In the genomic region with DNA sequence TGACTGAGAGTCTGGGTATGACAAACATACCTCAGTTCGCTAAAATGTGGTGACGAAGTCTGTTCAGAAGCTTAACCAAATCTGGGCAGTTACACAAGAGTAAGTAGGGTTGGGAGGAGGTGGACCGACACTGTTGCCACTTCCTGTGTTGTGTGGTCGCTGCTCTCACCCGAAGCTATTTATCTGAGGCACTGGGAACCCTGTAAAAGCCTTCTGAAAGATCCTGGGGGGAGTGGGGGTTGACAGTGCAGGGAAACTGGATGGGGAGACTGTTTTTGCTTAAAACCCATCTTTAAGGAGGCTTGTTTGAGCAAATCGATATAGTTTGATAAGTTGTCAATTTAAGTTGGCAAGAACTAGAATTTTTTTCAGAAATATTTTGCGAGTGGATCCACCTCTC, we compare ENCODE assay signal across 8 mouse cellular contexts. TPM values are rescaled to one million over a fixed set of nuclear protein-coding genes. Genes with fewer than 3 reads are reported as not detected.
A peak's percentile ranks its signal among the peaks of the same experiment; 100 is the strongest.
DNase-seq lines count a peak whose midpoint lies in the region; ATAC-seq and TF ChIP-seq lines count a peak whose summit lies in the region.

No protein-coding gene starts in this region.

- H3K4me1 ChIP-seq in cerebellum, adult 2 months (ENCODE audit: control insufficient read depth, insufficient read depth, low read length), result no peaks in the 10 kb centered on the region
- peaks cover 23% of the 10 kb centered on the region for H3K4me1 ChIP-seq in embryonic facial prominence, embryonic 10.5 days
- H3K4me1 ChIP-seq in heart, postnatal 0 days (ENCODE audit: control insufficient read depth, insufficient read depth), result peaks cover 28% of the 10 kb centered on the region
- H3K4me1 ChIP-seq in small intestine, adult 2 months (ENCODE audit: control insufficient read depth, insufficient read depth, insufficient read length, low read length), result 0 out of 2 replicates have a peak, but pooled peaks cover 2% of the 10 kb centered on the region

- peak in 1 of 2 experiments; percentile 20 for DNase-seq in cerebellum, adult 2 months
- DNase-seq in cerebellum, postnatal 4 days (ENCODE audit: low spot score in 2 of 2), result no peak
- peak; percentile 73 for DNase-seq in NIH3T3 (ENCODE audit: low read depth)
- peak; percentile 14 for DNase-seq in embryonic facial prominence, embryonic 10.5 days (ENCODE audit: low spot score)
- peak; percentile 63 for DNase-seq in heart, postnatal 0 days (ENCODE audit: low spot score)
- peak; percentile 27 to 44 for DNase-seq in kidney, postnatal 36 days
- peak; percentile 74 for DNase-seq in lung, postnatal 25 days (ENCODE audit: low spot score)

- 4% methylated on average over 7 of the region's 7 CpGs for WGBS in cerebellum, adult 2 months
- 29% methylated on average over 7 of the region's 7 CpGs for WGBS in embryonic facial prominence, embryonic 10.5 days
- 4% methylated on average over 7 of the region's 7 CpGs for WGBS in heart, postnatal 0 days
- WGBS in small intestine, adult 2 months, result 0% methylated on average over 7 of the region's 7 CpGs

- H3K36me3 ChIP-seq in embryonic facial prominence, embryonic 10.5 days (replicated peaks), result peaks cover 52% of the 10 kb centered on the region
- peaks cover 9% of the 10 kb centered on the region; the same call in 1 of the 2 replicates for H3K36me3 ChIP-seq in heart, postnatal 0 days (replicated peaks; ENCODE audit: control insufficient read depth, insufficient read depth, low read length)
- H3K36me3 ChIP-seq in small intestine, adult 2 months (ENCODE audit: control insufficient read depth, insufficient read depth, low read length), result peaks cover 14% of the 10 kb centered on the region

- no peaks in the 10 kb centered on the region for H3K9me3 ChIP-seq in embryonic facial prominence, embryonic 10.5 days
- H3K9me3 ChIP-seq in heart, postnatal 0 days (replicated peaks; ENCODE audit: control insufficient read depth, low read length), result no peaks in the 10 kb centered on the region

- H3K27ac ChIP-seq in cerebellum, adult 2 months (ENCODE audit: insufficient read depth, low read length), result no peak overlapping the region
- 0 out of 2 replicates have a peak overlapping the region, but pooled peaks have one; percentile 100 for H3K27ac ChIP-seq in embryonic facial prominence, embryonic 10.5 days (replicated peaks)
- H3K27ac ChIP-seq in heart, postnatal 0 days (ENCODE audit: low read depth), result peak overlapping the region; percentile 100
- H3K27ac ChIP-seq in small intestine, adult 2 months (ENCODE audit: insufficient read depth, low read depth, low read length), result peak overlapping the region; percentile 100

- no peak for TF ChIP-seq POLR2A in cerebellum, adult 2 months (IDR thresholded peaks at IDR 0.05; ENCODE audit: borderline replicate concordance, insufficient read depth, low read length)
- no peak for TF ChIP-seq POLR2A in small intestine, adult 2 months (IDR thresholded peaks at IDR 0.05; ENCODE audit: low read depth, low read length)

- H3K27me3 ChIP-seq in cerebellum, adult 2 months (ENCODE audit: control insufficient read depth, insufficient read depth, low read length), result no peaks in the 10 kb centered on the region
- no peaks in the 10 kb centered on the region for H3K27me3 ChIP-seq in embryonic facial prominence, embryonic 10.5 days (replicated peaks; ENCODE audit: low read depth, poor library complexity, severe bottlenecking)
- H3K27me3 ChIP-seq in heart, postnatal 0 days (ENCODE audit: control insufficient read depth, insufficient read depth, low read length), result no peaks in the 10 kb centered on the region
- H3K27me3 ChIP-seq in small intestine, adult 2 months (ENCODE audit: control insufficient read depth, insufficient read depth, low read length), result no peaks in the 10 kb centered on the region

- no peak for ATAC-seq in heart, postnatal 0 days (ENCODE audit: insufficient read depth, low read depth)

- peak overlapping the region; percentile 95 for H3K4me2 ChIP-seq in heart, postnatal 0 days (ENCODE audit: low read depth, low read length)

- H3K9ac ChIP-seq in heart, postnatal 0 days (replicated peaks; ENCODE audit: low read depth, low read length), result peak overlapping the region; percentile 96

- H3K4me3 ChIP-seq in cerebellum, adult 2 months (replicated peaks; ENCODE audit: insufficient read depth, low read depth, low read length), result peak overlapping the region; percentile 86
- H3K4me3 ChIP-seq in embryonic facial prominence, embryonic 10.5 days, result peak overlapping the region; percentile 81
- peak overlapping the region; percentile 68 for H3K4me3 ChIP-seq in heart, postnatal 0 days (ENCODE audit: low read depth, low read length)
- H3K4me3 ChIP-seq in small intestine, adult 2 months (ENCODE audit: low read depth, low read length), result peak overlapping the region; percentile 100

- TF ChIP-seq CTCF in cerebellum, adult 2 months (IDR thresholded peaks at IDR 0.05; ENCODE audit: borderline replicate concordance, insufficient read depth, low read depth, low read length), result no peak
- TF ChIP-seq CTCF in heart, postnatal 0 days (IDR thresholded peaks at IDR 0.05; ENCODE audit: low read depth), result no peak
- TF ChIP-seq CTCF in small intestine, adult 2 months (IDR thresholded peaks at IDR 0.05; ENCODE audit: extremely low read depth, insufficient read length, insufficient replicate concordance, low read depth, low read length), result no peak

- no peak for TF ChIP-seq EP300 in heart, postnatal 0 days (IDR thresholded peaks at IDR 0.05; ENCODE audit: low read depth)

RNA-seq across cellular contexts. Expression of a gene that starts 2.3 kb away (rescaled TPM):
- 181 and 187 TPM in 2 replicates for polyA plus RNA-seq in cerebellum, adult 2 months (2012; rRNA removed)
- 539 and 556 TPM in 2 replicates for polyA plus RNA-seq in embryonic facial prominence, embryonic 10.5 days (2016; fragmentation: Nextera tagmentation; extraction: Ambion mirVana)
- total RNA-seq in heart, postnatal 0 days (2014; rRNA removed; ENCODE audit: low replicate concordance), result 944 and 1,112 TPM in 2 replicates
- polyA plus RNA-seq in heart, postnatal 0 days (2015; fragmentation: Nextera tagmentation; extraction: Ambion mirVana), result 419 and 429 TPM in 2 replicates
- polyA plus RNA-seq in small intestine, adult 2 months (2012; rRNA removed), result 192 and 259 TPM in 2 replicates

RNA-seq across cellular contexts. Expression of a gene that starts 16.5 kb away (rescaled TPM):
- 48.6 and 51.3 TPM in 2 replicates for polyA plus RNA-seq in cerebellum, adult 2 months (2012; rRNA removed)
- polyA plus RNA-seq in embryonic facial prominence, embryonic 10.5 days (2016; fragmentation: Nextera tagmentation; extraction: Ambion mirVana), result 74.9 and 81.1 TPM in 2 replicates
- 20.7 and 20.8 TPM in 2 replicates for total RNA-seq in heart, postnatal 0 days (2014; rRNA removed; ENCODE audit: low replicate concordance)
- 43.0 and 48.2 TPM in 2 replicates for polyA plus RNA-seq in heart, postnatal 0 days (2015; fragmentation: Nextera tagmentation; extraction: Ambion mirVana)
- polyA plus RNA-seq in small intestine, adult 2 months (2012; rRNA removed), result 12.4 and 26.6 TPM in 2 replicates

RNA-seq across cellular contexts. Expression of a gene that starts 45.2 kb away (rescaled TPM):
- polyA plus RNA-seq in cerebellum, adult 2 months (2012; rRNA removed), result 8.8 and 9.8 TPM in 2 replicates
- 3.3 and 3.5 TPM in 2 replicates for polyA plus RNA-seq in embryonic facial prominence, embryonic 10.5 days (2016; fragmentation: Nextera tagmentation; extraction: Ambion mirVana)
- 30.1 and 36.0 TPM in 2 replicates for total RNA-seq in heart, postnatal 0 days (2014; rRNA removed; ENCODE audit: low replicate concordance)
- polyA plus RNA-seq in heart, postnatal 0 days (2015; fragmentation: Nextera tagmentation; extraction: Ambion mirVana), result 19.8 and 20.6 TPM in 2 replicates
- polyA plus RNA-seq in small intestine, adult 2 months (2012; rRNA removed), result 2.0 and 2.6 TPM in 2 replicates

Comparison
In these comparisons a context has a peak if more than half of its experiments do, and no peak if none do; other contexts are left out.
1. DNase-seq: peak in NIH3T3 (single experiment), embryonic facial prominence, embryonic 10.5 days (single experiment), heart, postnatal 0 days (single experiment), kidney, postnatal 36 days (2 of 2) and lung, postnatal 25 days (single experiment); none in cerebellum, postnatal 4 days (0 of 2).
2. Peak in every context shown above with its lines, with median percentiles within 50 percentile points of each other: H3K4me3 ChIP-seq.